Mouse (Mus musculus) right cerebral cortex, postnatal 25 days (tissue): ENCODE measurements at regions not wholly inside any gene's neighbourhood (a gene's known extent, or its start where the extent isn't known, plus 50 kb on each side); places are given as distances from the start of the nearest gene placed in this dataset.

Experiments used
- DNase-seq: peaks from one replicate; pipeline ENCODE4 v3.0.0; 2022

DNA sequence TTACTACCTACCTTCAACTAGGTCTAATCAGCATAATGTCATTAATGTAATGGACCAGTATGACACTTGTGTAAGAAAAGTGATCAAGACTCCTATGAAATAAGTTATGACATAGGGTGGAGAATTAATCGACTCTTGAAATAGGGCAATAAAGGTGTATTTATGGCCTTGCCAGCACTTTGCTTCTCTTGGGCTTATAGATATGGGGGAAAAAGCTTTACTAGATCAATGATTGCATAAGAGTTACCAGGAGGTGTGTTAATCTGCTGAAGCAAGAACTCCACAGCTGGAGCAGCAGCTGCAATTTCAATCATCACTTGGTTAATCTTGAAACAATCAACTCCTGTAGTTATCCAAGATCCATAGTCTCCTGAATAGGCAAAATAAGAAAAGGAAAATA, 143.1 kb upstream of the Tle4 start:
- DNase-seq, result no peak

DNA sequence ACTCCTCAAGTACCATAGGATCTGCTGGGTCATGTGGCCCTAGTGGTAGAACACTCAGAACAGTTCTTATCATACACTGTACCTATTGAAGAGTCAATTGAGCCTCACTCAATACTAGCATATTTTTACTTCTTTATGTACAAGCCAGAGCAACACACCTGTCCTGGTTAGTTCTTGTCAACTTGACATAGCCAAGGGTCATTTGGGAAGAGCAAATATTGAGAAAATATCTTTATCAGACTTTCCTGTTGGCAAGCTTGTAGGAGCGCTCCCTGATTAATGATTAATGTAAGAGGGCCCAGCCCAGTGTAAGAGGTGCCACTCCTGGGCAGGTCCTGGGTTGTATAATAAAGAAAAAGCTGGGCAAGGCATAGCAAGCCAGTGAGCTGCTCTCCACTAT, 142.3 kb upstream of the Tle4 start:
- no peak for DNase-seq

DNA sequence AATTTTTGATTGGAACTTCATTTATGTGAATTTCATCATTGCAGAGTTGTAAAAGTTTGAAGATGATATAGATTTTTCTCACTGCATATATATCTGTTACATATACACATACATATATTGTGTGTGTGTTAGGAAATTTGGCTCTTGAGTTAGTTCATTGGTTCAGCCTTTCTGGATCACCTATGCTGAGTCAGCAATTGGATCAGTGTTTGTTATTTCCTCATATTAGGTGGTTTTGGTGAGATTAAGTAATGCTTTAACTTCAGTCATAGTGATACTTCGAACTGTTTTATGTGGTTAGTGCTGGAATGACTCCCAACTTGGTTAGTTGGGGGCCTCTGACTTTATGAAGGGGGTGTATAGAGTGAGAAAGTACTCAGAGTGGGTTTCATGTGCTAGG, 138.7 kb upstream of the Tle4 start:
- DNase-seq, result no peak

DNA sequence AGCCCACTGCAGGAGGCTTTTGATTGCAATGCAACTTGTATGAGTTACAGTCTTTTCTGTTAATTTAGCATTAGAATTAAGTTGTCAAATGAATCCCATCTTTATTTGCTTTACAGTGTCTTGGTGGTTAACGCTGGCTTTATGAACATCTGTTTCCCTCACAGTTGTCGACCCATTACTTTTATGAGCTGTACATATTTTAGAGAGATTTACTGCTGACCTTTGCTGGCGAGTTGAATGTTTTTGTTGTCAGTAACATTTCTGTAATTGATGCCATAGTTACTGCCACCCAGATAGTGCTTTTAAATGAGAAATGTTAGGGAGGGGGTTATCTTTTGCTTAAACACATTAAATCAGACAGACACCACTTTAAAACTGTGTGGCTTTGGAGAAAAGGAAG, 127.5 kb upstream of the Tle4 start:
- DNase-seq, result no peak

DNA sequence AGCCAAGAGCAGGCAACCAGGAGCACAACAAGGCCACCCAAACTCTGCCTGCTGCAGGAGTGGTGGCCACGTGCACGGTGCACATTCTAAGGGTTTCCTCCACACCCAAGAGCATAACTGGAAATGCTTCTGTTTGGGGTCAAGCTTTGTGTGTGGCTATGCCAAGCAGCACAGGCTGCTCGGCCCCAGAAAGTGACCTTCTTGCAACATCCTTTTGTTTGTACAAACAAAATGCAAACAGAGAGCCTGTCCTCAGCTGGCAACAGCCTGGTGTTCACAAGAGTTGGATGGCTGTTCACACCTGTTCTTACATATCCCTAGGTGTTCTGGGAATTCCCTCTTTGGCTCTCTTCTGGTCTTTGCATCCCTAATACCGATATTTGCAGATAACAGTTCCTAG, 126.8 kb upstream of the Tle4 start:
- no peak for DNase-seq

DNA sequence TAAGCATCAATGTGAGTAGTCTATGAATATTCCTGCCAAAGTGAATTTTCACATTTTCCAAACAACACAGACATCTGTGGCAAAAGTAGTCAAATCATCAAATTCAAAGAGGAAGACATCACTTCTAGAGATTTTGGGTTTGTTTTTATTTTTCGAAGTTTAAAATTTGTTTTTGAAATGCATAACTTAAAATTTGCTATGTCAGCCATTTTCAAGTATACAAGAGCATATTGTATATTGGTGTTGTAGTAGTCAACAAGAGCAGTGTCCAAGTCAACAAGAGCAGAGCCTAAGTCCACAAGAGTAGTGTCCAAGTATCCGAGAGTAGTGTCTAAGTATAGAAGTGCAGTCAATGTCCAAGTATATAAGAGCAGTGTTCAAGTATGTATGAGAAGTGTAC, 107.9 kb upstream of the Tle4 start:
- DNase-seq, result no peak

DNA sequence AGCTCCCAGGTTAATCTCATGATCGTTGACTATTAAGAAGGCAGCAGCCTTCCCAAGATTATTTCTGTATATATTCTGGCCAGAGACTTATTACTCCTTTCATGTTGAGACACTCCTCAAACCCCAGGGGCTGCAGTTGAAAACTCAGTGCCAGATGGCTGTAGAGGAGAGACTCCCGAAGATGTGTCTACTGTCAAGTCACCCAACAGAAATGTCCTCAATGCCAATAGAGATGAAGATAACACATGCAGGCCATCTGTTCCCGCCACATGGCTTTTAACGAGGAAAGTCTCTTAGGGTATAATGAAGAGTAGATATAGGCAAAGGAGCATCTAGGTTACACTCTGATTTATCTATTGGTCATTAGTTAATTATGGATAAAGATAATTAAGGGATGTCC, 103.3 kb upstream of the Tle4 start:
- DNase-seq, result no peak

DNA sequence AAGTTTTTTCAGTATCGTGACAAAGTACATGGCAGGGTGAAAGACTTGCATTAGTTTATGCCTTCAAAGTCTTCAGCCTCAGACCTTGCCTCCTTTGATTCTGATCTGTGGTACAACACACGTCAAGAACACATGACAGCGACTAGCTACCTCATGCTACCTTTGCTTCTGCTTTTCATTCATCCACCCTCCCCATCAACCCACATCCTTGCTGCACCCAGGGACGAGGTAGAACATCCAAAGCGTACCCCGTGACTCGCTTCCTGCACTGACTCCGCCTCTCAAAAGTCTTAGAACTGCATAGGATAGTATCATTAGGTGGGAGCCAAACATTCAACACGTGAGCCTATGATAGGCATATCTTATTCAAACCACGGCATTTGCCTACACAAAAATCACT, 97.5 kb upstream of the Tle4 start:
- no peak for DNase-seq

DNA sequence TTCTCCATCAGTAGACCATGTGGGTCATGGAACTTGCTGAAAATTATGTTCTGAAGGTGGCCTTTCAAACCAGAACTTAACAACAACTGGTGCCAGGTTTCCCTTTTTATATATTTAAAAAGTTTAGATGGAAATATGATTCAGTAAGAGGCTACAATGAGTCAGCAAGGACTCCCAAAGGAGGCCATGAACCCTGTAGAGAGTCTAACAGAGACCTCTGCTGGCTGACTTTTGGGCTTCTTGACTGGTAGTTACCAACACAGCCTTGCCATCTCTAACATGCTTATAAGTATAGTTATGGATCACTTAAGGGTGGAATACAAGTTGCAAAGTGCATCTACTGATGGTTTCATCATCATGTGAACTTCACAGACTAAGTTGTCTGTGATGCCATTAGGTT, 94.3 kb upstream of the Tle4 start:
- DNase-seq, result no peak

DNA sequence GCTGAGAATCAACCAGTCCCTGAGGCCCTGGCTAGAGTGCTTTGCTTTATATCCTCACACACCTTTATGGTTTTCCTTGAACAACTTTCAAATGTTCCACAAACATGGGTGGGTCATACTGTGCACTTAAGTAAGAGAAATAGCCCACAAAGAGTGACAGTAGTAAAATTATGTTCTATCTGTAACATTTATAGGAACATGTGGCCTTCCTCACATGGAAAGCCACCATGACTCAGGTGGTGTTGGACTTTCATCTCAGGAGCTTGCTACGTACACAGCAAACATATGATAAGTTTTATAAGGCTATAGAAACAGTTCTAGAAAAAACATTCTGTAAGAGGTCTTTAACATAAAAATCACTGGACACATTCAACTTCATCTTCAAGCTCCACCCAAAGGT, 87.8 kb upstream of the Tle4 start:
- DNase-seq, result no peak

DNA sequence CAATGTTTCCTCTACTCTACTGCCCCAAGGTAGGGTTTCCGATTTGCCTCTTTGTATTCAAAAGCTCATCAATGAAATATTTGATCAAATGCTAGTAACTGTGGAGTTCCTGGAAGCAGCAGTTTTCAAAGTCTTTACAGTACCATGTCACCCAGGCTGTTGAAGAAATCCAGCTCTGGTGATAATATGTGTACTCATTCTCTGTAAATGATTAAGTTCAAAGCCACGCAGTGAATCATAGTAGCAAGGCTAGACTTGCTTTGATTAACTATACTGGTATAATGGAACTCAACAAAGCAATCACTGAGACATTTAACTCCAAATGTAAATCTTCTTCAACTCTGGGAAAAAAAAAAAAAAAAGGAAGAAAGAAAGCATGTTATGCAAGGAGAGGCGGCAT, 86.8 kb upstream of the Tle4 start:
- DNase-seq, result no peak

DNA sequence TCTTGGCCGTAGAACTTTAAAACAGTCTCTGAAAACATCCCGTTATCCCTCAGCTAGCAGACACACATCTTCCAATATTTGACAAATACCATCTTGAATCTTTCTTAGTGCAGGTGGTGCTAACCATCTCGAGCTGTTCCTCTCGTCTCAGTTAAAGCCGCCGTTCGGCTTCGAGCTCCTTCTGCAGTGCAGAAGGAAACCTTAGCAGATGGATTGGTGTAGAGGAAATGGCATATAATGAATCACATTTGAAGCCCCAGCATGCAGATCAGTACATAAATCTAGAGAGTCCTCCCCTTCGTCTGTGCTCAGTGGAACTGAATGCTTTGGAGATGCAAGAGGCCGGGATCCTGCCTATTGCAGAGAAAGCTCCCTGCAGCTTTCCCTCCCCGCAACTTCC, 83.5 kb upstream of the Tle4 start:
- peak; percentile 14 for DNase-seq

DNA sequence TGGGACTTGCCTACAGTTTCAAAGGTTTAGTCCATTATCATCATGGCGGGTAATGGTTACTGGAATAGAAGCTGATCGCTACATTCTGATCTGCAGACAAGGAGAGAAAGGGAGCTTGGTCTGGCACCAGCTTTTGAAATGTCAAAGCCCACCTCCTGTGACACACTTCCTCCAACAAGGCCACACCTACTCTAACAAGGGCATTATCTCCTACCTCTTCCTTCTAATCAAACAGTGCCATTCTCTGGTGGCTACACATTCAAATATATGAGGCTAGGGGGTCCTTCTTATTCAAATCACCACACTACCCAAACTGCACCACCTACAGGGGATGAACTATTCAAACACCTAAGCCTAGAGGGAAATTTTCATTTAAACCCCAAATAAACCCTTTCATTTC, 81.9 kb upstream of the Tle4 start:
- DNase-seq, result no peak

DNA sequence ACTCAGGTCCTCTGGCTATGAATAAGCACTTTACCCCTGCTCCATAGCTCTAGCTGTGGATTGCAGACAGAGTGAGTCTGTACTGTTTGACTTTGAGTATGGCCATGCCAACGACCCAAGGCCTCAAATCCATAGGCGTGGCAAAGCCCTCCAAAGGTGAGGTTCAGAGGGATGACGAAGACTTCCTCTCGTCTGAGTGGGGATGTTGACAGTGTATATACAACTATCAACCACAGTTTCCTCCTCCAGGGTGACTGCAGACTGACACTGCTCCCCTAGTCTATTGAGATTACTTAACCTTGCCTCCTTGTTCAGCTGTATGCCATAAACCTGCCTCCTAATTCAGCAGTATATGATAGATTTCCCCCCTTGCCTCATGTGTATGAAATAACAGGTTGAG, 80.7 kb upstream of the Tle4 start:
- no peak for DNase-seq

DNA sequence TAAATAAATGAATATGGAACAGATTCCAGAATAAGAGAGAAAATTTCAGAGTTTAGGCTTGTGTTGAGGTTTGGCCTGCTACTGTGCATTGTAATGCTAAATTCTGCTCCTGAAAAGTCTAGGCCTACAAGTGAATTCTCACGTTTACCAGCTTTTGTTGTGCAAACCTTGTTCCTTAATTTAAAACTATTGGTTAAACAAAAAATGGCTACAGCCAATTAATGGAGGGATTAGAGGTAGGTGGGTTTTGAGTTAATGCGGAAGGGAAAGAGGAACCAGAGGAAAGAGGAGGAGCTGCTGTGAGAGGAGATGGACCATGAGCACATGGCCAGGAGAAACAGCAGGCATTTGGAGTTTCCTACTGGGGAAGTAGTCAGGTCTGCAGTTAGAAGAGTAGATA, 79.1 kb upstream of the Tle4 start:
- no peak for DNase-seq

DNA sequence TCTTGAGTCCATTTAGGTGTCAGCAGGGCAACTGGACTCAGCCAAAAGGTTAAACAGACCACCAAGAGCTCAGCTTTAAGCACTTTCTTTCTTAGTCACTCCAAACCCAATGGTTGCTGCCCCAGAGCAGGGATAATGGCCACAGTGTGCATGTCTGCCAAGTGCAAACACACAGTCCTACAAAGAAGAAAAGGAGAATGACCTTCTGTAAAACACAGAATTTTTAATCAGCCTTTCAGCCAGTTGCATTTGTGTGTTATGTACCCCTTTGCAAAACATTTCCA, 72.9 kb upstream of the Tle4 start:
- no peak for DNase-seq

DNA sequence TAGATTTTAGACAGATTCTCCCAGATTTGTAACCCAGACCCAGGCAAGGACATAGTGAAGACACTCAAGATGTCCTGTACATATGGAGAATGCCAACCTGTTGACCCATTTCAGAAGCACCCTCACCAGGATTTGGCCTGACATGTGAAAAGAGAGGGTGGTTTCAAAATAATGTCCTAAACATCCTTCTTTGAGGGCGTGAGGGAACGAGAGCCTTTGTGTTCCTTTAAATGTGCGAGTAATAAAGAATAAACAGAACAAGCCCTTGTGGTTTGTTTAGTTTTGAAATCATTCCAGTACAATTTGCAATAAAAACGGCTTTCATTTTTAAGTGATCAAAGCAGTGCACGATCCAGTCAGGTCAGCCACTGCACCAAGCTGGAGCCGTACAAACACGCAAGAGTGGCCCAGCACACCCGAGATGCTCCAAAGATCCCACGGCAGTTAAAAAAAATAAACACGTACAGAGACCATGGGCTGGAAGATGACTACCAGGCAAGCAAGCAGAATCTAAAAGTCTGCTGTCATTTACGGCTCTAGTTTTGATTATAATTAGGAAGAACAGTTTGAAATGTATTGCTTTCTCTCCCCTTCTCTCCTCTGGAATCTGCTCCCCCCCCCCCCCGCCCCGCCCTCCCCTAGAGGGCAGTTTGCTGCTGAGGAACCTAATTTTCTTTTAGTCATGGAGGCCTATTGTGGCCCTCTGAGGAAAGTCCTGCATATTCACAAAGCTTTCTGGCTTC, 72.4 kb upstream of the Tle4 start:
- no peak for DNase-seq

DNA sequence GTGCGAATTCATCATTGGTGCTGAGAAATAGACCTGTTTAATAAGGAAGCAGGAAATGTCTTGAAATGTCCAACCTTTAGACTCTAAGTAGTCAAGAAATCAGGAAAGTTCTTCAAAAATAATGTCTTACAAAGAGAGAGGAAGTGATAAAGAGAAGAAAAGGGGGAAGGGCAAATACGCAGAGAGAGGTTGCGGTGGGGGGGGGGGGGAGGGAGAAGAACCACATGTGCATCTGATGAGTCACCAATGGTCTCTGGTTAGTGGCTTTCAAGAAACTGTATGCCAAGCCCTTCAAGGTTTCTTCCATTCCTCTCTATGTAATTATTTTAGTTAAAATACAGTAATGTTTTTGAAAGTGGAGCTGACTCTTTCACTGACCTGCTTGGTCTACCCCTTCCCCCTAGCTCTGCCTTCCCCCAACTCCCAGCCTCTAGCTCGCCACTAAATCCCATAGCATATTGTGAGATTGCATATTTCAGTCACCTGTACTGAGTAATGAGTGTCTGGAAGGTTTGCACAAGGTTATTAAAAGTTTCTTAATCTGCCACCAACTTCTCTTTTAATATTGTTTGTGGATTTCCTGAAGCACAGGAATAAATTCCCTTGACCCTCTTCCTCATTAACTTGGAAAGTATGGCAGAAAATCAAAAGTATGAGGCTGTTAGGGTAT, 70.8 kb upstream of the Tle4 start:
- no peak for DNase-seq

DNA sequence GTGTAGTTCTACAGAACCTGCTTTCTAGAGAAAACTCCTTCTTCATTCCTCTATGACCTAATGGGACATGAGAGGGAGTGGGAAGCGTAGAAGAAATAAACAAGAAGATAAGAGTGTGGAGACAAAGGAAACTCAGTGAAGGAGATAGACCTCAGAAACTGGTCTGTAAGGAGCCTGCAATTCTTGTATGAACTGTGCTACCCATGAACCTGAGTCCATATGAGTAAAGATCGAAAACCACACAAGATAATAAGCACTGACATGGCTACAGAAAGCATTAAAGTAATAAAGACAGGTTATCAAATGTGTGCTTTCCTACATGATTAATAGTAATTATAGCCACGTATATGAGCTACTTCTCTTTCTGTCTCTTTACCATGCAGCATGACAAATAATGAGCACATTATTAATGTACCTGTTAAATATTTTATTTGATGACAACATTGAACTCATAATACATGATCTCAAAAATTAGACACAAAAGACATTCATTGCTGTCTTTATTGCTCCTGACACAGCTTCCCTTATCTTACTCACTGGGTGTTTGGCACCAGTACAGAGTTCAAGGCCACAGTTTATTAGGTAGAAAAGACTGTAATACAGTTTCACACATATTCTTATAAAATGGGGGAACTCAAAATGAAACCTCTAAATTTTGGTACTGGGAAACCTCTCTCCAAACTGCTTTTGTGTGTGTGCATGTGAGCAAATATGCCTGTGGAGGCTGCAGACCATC, 67.0 kb upstream of the Tle4 start:
- no peak for DNase-seq

DNA sequence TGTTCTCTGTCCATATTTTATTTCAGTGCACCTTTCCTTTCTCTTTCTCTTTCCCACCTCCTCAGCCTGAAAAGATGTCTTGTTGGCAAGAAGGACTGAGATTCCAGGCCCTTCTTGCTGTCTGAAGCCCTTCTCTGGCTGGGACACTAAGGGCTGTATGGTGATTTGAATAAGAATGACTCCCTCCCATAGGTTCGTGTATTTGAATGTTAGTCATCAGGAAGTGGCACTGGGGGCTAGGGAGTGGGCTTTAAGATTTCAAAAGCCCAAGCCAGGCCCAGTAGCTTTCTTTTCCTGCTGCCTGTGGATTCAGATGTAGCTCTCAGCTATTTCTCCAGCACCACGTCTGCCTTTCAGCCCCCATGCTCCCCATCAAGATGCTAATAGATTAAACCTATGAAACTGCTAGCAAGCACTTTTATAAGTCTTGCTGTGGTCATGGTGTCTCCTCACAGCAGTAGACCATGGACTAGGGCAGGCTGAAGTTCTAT, 66.3 kb upstream of the Tle4 start:
- DNase-seq, result no peak

DNA sequence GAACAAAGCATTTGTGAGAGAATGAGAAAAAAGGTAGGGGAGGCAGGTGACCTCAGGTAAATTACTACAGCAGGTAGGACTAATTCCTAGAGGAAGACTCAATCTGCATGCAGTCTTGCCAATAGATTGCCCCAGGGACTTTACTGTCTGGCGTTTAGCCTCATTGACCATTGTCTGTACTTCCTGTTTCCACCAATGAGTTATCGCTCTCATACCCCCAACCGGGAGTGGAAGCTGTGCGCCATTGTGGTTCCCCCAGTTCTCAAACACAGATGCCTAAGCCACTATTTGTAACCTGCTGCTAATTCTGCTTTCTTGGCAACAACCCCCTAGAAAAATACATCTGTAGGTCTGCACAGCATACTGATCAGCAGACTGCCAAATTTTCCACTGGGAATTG, 65.5 kb upstream of the Tle4 start:
- no peak for DNase-seq

DNA sequence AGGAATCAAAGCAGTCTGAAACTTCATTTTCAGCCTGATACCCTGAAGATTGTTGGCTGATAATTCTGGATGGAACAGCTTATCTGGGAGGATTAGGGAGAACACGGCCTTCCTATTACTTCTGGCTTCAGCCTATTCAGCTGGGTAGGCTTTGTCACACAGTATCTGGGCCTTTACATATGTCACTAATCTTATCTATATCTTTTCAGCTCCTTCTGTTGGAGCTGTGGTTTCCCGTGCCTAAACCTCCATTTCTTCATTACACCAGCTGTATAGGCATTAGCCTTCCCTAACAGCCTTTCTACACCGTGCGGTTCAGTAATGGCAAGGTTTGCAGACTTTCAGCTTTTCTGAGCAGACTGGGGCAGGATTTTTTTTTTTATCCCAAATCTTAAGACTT, 61.9 kb upstream of the Tle4 start:
- no peak for DNase-seq

DNA sequence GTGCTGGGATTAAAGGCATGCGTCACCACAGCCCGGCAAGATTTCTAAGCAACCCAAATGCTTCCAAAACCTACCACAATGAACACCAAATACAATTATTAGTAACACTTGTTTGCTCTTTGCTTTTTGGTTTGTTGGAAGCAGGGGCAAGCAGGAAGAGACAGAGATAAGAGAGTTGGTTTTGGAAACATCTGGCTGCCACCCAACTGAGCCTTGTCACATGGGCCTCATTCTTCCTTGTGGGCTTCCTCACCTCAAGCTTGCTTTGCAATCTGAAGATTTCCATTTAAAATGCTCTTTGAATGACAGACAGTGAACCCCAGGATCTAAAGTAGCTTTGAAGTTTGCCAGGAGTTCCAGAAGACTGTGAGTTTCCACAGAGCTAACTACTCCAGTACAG, 60.6 kb upstream of the Tle4 start:
- DNase-seq, result no peak

DNA sequence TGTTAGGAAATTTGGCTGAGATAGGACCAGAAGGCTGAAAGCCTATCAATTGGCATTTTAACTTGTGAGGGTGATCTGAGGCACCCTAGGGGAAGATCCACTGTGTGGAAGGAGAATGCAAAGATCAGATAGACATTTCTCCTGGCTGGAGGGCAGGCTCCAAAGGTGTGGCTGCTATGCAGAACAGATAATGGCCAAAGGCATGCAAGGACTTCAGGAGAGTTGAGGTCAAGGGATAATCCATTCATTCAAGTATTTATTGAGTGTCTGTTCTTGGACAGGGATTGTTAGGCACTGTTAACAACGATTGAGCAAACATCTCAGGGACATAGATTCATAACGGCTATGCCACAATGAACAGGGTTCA, 58.2 kb upstream of the Tle4 start:
- no peak for DNase-seq
